Mouse (Mus musculus) gastrocnemius, postnatal 4 days (tissue): ENCODE measurements at regions not wholly inside any gene's neighbourhood (a gene's known extent, or its start where the extent isn't known, plus 50 kb on each side); places are given as distances from the start of the nearest gene placed in this dataset.
"Not testable (repeated sequence)": the region's sequence is repeated elsewhere in the genome, so short reads cannot be mapped to it uniquely, and the experiment has no call there.

Source experiments
- DNase-seq, 2 experiments: peaks; one replicate each; pipeline ENCODE4 v3.0.0; 2021 to 2022; ENCODE audit warnings: low spot score in 2 of 2, mixed read lengths in 2 of 2

DNA sequence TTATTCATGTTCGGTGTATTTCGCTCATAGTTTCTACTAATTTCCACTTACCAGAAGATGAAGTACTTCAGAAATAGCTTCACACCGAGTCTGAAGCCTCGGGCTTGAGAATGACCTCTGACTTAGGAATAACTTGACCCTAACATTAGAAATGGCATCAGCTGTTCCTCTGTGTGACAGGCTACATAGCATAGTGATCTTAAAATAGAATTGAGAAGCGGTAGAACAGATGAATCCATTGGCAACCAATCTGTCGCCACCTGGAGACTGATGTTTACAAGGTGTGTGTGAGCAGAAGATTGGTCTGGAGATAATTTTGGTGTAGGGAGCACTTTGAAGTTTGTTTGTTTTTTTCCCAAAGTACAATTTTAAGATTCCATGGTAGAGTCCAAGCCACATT is 60.9 kb upstream of the Ahi1 start:
- DNase-seq, result no peak

DNA sequence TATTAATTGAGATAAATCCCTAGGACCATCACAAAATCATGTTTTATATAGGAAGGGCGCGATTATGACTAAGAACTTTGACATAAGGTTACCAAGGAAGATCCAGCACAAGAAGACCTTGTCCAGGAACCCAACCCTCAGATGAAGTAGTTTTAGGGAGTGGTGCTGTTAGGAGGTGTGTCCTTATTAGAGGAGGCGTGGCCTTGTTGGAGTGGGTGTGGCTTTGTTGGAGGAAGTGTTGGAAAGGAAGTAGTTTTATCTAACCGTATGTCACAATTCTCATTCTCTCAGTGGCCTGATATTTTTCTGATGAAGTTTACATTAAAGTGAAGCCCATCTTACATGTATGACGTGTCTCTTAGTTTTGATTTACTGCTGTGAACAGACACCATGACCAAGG is 68.7 kb upstream of the Ahi1 start:
- no peak for DNase-seq

DNA sequence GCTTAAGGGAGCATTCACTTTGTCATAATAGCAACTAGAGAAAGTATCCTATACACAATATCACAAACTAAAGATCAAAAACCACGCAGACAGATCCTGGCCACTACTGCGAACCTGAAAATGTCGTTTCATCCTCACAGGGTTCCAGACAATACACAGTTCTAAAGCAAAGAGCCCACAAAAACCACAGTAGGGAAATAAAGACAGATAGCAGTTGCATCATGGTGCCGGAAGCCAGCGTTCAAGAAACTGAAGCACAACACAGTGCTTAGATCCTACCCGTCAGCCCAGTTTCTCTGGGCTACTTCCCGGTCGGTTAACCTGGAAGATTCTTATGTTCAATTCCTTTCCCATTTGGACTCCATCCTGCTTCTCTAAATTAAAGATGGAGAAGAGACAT is 69.7 kb upstream of the Ahi1 start:
- DNase-seq, result no peak

DNA sequence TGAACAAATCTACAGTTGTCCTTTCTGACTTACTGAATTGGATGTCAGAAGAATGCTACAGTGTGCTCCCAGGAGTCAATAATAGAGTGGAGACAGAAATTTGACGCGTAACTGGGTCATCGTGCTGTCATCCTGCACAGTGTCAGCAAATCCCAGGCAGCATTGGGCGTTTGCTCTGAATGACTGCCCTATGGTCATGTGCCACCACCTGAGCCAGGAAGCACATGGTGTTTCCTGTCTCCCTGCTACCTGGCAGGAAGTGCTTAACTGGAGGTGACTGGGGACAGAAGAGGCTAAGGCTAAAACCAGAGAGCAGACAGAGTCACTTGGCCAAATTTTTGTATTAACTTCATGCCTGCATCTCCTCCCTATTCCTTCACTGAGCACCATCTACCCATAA is 72.1 kb upstream of the Ahi1 start:
- no peak for DNase-seq

DNA sequence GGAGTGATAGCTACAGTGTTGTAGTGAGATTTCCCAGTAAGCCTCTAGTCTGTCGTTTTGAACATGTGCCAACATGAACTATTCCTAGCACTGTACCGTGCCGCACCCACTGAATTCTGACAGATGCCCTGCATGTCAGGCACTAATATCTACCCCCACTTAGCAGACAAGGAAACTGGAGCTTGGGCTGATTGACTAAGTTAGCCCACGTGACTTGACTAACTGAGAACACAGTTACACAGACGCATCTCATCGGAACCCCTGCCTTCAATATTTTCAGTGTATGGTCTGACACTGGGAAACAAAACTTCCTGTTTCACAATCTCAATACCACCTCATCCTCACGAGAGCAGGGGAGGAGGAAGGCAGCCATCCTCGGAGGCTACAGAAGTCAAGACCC is 72.9 kb upstream of the Ahi1 start:
- DNase-seq, result no peak

DNA sequence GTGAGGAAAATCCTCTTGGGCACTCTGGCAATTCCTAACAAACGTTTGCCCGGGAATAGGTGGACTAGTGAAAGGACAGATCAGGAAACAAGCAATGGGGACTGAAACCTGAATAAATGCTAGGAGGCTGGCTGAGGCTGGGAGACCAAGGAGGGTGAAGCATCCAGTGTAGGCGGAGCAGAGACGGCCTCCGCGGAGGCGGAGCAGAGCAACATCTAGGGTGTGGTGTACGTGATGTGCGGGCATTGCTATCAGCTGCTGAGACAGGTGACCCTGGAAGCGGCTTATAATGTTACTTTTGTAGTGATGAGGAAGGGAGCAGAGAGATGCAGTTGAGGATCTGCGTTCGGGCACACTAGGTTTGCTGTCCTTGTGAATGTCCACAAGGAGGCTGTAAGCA is 85.3 kb upstream of the Ahi1 start:
- no peak for DNase-seq

DNA sequence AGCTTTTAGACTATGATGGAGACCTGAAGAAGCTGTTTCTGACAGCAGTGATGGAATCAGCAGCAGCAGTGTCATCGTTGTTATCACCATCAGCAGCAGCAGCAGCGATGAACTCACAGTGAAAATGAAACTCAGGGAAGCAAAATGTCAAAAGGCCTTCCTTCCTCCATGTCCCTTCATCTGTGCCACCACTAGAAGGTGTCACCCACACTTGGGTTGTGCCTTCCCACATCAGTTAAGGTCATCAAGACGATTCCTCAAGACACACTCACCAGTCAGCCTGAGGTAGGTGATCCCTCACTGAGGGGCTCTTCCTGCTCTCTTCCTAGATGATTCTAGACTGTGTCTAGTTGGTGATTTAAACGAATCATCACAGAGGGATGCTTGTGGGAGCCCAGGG is 87.3 kb upstream of the Ahi1 start:
- DNase-seq, result no peak

DNA sequence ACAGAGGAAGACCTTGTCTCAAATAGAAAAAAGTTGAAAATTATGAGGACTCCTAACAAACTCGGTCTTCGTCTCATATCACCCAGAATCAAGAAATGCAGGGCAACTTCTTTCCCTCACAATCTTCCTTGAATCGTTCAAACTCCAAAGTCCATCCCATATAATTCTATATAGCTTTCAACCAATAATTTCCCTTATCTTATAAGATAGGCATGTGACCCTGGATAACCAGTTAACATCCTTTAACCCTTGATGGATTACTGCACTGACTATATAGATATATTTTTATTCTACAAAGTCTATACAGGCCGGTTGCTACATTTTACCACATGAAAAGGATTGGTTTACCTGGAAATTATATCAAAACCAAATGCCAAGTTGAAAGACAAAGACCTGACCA is 94.9 kb upstream of the Ahi1 start:
- no peak for DNase-seq

DNA sequence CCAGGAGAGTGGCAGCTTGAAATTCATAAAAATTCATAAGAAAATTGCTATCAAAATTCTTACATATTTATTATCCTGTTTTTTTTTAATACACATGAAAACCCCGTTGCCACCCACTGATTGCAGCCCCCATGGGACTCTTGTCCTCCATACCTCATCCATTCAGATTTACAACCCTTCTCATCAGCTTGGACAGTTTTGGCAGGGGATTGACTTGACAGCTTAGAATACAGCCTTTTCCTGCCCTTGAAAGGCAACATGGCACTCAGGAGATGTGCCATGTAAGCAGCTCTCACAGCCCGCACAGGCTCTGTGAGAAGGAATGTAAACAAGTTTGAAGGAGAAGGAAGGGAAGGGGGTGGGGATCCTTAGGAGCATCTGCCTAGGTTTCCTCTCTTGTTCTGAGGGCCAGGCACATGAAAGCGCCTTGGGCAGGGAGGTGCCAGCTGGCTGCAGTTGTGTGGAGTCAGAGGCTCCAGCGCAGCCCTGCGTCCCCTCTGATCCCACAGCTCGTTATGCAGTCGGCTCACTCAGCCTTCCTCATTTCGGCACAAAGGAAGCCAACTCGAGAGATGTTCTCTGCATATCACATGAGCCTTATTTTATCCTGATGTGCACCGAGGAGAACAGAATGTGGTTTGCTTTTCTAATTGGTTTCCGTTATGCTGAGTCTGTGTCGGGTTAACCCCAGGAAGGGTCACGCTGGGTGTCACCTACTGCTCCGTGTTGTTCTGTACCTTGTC is 97.6 kb upstream of the Ahi1 start:
- peak; percentile 28 to 47 for DNase-seq

DNA sequence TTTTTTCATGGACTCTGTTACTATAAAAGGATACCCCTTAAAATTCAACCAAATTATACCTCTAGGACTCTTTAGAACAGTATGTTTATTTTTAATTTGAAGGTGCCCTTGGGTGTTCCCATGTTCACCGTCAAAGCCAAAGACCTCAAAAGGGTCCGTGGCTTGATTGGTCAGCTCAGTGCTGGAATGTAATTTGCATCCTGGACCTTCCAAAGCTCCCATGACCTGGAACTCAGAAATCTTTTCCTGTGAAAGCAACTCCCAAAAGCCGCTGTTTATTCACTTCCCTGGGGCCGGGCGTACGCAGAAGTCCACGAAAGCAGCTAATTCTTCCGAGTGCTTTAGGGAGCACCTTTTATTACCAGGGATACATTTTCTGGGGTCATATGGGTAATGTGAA is 105.1 kb upstream of the Ahi1 start:
- DNase-seq, result no peak

DNA sequence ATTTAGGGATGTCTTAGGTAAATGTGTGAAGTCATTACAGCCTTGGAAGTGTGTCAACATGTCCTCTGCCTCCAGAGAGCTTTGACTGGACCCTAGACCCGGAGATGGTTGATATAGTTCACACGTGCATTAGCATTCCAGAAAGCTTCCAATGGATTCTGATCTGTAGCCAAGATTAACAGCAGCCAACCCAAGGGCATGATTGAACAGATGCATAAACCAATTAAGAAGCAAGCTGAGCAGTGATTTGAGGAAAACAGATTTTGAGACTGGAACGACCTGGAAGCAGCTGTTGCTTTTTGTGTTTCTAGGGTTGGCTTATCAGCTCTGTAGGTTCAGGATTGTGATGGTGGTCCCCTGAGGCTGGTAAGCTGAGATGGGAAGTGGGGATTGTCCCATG is 109.1 kb upstream of the Ahi1 start:
- no peak for DNase-seq

DNA sequence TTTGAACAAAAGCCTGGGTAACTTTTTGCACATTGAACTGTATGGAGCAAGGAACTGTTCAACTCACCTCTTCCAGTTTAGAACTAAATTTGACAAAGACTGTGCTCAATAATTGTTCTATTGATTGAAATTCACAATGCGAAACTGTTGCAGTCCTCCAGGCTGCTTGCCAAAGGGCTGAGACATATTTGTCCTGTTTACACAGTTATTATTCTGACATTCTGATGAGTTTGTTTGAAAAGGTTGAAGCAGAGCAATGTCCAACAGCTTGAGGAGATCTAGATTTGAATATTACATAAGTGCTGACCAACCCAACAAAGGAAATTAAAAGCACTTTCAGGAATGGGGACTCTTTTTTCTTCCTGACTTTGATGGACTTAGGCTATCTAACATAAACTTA is 110.2 kb upstream of the Ahi1 start:
- no peak for DNase-seq

DNA sequence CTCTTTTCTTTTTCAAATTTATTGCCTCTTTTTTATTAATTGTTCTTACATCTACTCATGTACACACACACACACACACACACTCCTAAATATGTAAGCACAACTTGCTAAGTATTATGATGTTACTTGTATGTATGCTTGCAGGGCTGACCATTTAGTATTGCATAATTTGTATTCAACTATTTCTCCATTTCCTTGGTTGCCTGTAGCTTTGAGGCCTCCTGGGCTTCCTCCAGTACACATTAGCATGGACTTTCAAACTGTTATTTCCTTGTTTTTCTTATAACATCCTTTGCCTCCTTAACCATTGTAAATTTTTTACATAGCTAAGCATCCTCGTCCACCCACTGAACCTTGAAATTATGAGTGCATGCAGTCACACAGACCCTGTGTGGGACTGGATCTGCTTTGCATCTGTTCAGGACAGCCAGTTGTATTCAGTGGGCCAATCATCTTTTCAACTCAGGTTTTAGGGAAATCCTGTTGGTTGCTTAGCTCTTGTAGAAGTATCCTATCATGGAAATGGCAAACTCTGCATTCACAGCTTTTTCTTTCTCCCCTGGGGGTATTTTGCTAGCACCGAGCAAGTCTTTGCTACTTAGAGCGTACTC is 110.8 kb upstream of the Ahi1 start:
- no peak for DNase-seq

DNA sequence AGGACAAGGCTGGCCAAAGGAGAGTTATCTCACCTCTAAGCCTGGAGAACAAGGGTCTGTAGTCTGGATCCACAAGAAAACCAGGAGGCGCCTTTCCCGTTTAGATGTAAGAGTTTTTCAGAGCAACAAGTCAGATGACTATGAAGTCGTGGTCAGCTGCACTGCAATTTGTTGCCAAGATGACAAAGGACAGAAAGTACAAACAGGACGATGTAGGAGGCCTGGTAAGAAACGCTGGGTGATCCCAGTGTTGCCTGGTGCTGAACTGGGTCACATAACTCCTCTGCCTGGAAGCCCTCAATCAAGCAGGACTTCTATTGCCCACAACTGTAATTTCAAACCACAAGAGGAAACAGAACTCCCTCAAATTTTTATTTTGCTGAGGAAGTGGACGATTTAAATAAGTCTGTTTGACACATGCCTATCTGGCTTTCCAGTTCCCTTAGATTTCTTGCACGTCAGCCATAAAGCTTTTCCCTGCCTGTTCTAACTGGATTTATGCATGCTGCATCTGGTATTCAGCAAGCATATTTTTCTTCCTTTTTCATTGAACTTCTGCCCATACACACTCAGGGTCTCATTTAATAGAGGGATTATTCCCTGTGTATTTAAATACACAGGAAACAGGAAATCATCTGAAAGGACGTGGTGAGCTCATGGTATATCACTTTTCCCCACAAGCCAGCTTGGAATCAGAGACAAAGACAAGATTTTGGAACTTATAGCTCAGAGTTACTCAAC is 113.5 kb upstream of the Ahi1 start:
- DNase-seq, result no peak

DNA sequence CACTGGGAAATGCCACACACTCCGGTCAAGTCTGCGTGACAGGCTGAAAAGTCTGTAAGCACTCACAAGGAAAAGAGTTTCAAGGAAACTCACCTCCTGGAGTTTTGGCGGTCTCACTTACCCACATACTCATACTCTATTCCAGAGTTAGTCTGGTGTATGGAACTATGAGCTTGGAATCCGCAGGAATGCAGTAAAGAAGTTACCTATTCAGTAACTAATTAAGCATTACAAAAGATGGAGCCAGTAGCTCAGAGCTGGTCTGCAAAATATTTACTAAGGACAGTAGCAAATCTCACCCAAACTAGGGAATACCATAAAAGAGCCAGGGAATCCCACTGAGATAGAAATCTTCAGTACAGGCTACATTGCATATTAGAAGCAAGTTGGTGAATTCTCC is 111.9 kb upstream of the Pde7b start:
- DNase-seq, result not testable (repeated sequence)

DNA sequence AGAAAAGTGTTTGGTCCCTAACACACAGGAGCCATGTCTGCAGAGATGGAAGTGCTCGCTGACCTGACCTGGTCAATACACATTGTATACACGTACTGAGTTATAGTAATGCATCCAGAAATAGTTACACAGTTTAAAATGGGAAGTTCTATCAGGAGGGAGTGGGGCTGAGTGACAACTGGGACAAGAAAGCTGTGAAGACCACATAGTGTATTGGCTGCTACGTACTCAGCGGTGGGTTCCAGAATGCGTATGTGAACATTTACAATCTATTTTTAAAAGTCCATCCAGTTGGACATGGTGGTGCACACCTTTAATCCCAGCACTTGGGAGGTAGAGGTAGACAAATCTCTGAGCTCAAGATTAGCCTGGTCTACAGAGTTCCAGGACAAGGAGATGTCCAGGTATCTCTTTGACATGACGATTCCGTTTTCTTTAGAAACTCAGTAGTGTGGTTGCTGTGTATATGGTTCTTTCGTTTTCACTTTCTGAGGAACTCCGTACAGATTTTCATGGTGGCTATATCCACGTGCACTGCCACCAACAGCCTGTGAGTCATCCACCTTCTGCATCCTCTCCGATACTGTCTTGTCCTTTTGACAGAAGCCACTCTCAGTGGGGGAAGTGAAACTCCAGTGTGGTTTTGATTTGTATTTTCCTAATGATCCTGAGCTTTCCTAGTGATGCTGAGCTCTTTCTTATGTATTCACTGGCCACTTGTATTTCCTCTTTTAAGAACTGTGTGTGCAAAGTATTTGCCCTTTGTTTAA is 110.1 kb upstream of the Pde7b start:
- no peak for DNase-seq

DNA sequence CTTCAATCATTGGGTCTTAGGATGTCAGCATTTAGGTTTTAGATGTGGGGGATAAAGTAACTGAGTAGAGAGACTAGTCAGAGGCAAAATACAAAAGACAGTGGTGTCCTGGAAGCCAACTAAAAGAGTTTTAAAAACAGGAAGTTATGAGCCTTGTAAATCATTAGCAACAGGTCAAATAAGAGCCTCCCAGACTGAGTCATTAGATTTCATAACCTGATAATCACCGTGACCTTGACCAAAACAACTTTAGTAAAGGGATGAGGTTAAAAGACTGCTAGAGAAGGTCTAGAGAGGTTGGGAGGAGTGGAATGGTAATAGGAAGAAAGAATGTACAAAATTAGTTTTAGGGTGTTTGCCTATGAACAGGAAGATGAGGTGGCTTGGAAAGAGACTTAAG is 103.4 kb upstream of the Pde7b start:
- no peak for DNase-seq

DNA sequence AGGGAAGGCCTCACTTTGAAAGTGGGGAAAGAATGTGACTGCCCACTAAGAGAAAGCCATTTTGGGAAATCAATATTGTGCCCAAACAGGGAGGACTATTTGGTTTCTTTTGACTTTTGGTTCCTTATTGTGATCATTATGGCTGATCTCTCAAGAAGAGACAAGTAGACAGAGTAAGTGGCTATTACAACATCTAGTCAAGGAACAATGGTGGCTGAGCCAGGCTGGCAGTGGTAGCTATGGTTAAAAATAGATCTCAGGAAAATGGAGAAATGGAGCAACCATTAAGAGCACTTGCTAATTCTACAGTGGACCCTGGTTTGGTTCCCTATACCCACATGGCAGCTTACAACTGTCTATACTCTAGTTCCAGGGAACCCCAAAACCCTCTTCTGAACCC is 102.6 kb upstream of the Pde7b start:
- no peak for DNase-seq

DNA sequence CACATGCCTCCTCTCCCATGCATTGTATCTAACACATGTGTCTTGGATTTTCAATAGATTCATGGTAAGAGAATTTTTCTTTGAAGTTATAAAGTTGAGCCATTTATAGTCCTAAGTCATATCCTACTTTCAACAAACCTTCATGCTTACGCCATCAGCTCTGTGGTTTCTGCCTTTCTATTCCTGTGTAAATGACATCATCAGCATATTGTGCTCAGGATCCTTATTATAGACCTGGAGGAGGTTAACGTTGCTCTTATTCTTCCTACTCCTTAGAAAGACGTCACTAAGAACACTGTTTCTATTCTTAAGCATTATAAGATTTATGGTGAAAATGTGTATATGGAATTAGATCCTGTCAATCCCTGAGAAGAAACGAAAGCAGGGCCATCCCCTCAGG is 93.7 kb upstream of the Pde7b start:
- no peak for DNase-seq

DNA sequence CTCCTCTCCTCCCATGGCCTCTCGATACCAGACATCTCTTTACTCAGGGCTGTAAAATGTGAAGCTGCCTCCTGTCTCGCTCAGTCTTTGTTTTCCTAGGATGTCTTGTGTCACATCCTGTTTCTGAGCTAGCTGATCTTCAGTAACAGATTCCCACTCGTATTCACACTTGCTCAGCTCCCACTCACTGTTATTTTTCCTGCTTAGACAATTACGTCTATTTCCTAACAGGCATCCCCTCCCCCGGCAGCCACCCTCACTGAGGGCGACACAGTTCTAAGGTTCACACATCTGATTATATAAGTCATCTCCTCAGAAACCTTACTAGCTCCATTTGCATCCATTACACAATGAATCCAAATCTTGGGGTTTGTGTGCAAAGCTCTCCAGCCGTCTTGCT is 74.9 kb upstream of the Pde7b start:
- DNase-seq, result no peak

DNA sequence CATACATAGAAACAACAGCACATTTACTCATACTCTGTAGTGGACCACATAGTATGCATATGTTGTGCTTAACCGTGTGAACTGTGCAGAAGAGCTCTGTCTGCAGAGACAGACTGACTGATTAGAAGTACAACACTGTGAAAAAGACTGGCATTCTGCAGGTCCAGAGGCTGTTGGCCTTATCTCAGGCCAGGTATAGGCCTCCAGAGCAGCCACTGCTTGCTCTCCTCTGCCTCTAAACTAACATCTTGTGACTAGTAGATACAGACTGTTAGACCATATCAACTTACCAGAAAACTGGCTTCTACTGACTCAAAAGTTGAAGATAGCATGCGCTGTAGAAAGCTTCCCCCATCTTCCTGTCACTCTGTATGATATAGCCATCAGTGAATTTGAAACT is 73.5 kb upstream of the Pde7b start:
- DNase-seq, result no peak

DNA sequence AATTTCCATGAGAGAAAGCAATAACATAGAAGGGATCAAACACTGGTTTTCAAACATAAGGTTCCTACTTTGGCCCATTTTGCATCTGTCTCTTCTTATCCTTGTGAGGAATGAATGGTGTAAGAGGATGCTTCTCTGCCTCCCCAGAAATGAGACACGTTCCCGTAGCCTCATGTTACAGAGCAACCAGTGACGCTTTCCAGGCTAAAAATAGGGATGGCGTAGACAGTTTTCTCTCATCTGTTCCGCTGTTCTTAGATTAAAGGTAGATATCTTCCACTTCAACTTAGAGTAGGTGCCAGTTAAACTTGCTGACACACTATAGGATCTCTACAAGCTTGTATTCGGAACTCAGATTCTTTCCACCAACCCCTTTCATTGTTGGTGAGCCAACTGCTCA is 69.1 kb upstream of the Pde7b start:
- no peak for DNase-seq
